Mouse (Mus musculus): Measurements from ENCODE around the gene Pip5k1a. TPM values are rescaled to one million over a fixed set of nuclear protein-coding genes. Genes with fewer than 3 reads are reported as not detected.
A peak's percentile ranks its signal among the peaks of the same experiment; 100 is the strongest.

Gene Pip5k1a
- polyA plus RNA-seq (2015; fragmentation: Nextera tagmentation; extraction: Ambion mirVana) = 15.4 and 16.7 TPM in 2 replicates

DNA sequence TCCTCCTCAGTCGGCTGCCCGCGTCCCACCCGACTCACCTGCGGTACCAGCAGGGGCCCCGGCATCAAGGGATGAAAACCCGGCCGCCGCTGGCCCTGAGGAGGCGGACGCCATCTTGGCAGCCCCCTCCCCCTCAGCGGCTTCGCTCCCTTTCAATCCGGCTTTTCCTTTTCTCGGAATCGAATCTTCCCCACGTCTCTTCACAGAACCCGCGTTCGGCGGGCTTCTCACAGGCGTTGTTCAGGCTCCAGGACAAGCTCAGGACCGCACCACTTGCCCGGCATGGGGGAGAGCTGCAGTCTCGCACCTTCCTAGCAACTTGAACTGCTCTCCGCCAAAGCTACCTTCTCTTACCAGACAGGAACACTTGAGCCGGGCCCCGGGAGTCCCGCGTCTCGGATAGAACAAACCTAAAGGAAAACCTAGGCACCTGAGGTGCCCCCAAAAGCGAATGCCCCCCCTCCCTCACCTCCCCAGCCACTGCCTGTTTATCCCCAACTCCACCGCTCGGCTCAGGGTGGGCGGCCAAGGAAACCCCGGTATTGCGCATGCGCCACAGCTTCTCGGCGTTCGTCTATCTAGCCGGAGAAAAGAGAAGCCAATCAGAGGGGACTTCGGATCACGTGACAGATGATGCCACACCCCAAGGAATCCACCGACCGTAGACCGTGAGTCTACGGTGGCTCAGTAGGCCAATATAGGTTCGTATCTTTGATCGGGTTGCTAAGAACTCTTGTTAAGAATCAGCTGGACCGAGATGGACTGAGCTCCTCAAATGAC, at the start of gene Pip5k1a:
TSS of gene Pip5k1a (minus strand) at position 593 of the 780 bp plus-strand sequence.
- Histone ChIP-seq H3K4me2 (peak within 1 kb of the TSS; percentile 83), H3K27ac (peak within 1 kb of the TSS; percentile 91), H3K4me1 (replicated peaks) (peaks cover 16% of the 10 kb centered on the region), H3K4me3 (peak within 1 kb of the TSS; percentile 71), H3K9ac (peak within 1 kb of the TSS; percentile 91), H3K36me3 (0 out of 2 replicates have a peak, but pooled peaks cover 3% of the 10 kb centered on the region), H3K27me3 (no peaks in the 10 kb centered on the region), H3K9me3 (no peaks in the 10 kb centered on the region)
- peak; percentile 91 for ATAC-seq (ENCODE audit: low FRiP score)
- under 1% methylated on average over 51 of the region's 51 CpGs for WGBS

DNA sequence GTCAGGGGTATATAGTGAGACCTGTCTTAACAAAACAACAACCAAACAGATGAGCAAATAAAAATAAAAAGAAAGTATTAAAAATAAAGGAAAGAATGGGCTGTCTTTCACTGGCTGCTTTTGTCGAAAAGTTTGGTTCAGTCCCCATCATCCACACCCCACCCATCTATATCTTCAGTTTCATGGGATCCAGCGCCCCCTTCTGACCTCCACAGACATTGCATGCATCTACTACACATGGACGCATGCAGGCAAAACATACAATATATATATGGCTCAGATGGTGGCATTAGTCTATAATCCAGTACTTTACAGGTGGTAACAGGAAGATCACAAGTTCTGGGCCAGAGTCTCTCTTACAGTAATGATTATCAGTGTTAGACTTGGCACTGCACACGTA, 47.1 kb upstream of the Pip5k1a start:
- Histone ChIP-seq H3K9ac (no peak overlapping the region), H3K27me3 (peaks cover 5% of the 10 kb centered on the region; the same call in 1 of the 2 replicates)
- WGBS = 63% methylated on average over 4 of the region's 4 CpGs

DNA sequence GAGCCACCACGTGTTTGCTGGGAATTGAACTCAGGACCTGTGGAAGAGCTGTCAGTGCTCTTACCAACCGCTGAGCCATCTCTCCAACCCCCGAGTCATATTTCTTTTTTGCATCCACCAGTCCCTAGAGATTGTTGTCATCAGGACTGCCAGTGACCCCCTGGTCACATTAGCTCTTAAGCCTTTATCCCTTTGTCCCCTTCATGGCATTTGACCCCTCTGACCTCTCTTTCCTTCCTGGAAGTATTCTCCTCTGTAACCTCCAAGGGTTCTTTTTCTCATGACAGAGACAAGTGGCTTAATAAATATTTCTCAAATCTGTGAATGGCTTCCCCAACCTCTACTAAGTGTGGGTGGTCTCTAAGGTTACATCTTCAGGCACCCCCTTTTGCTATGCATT, 41.2 kb upstream of the Pip5k1a start:
- Histone ChIP-seq H3K4me3 (no peak overlapping the region), H3K27me3 (no peaks in the 10 kb centered on the region), H3K27ac (no peak overlapping the region), H3K36me3 (no peaks in the 10 kb centered on the region), H3K4me2 (no peak overlapping the region), H3K9ac (no peak overlapping the region), H3K9me3 (no peaks in the 10 kb centered on the region), H3K4me1 (replicated peaks) (no peaks in the 10 kb centered on the region)
- 34% methylated on average over 3 of the region's 3 CpGs for WGBS
- no peak for ATAC-seq (ENCODE audit: low FRiP score)

More for the DNA sequence above, 47.1 kb upstream of the Pip5k1a start:
- no peak overlapping the region for H3K4me2 ChIP-seq
- no peaks in the 10 kb centered on the region for H3K9me3 ChIP-seq
- H3K4me1 ChIP-seq (replicated peaks) = no peaks in the 10 kb centered on the region
- no peaks in the 10 kb centered on the region for H3K36me3 ChIP-seq
- H3K4me3 ChIP-seq = no peak overlapping the region
- H3K27ac ChIP-seq = no peak overlapping the region
- ATAC-seq (ENCODE audit: low FRiP score) = no peak

DNA sequence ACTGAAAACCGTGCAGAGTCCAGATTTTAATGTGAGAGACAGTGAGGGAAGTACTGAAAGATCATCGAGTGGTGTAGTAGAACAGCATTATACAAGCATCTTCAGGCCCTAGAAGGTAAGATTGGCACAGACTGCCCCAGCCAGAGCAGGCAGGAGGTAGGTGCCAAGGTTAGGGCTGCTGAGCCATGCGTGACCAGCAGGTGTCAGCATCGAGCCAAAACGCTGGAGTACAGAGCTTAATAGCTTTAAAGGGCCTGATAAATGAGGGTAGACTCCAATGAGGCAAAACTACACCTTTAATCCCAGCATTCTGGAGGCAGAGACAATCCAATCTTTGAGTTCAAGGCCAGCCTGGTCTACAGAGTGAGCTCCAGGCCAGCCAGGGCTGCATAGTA, 35.9 kb upstream of the Pip5k1a start:
- Histone ChIP-seq H3K36me3 (peaks cover 29% of the 10 kb centered on the region), H3K4me2 (no peak overlapping the region), H3K9me3 (no peaks in the 10 kb centered on the region), H3K4me1 (replicated peaks) (no peaks in the 10 kb centered on the region), H3K27me3 (no peaks in the 10 kb centered on the region), H3K4me3 (no peak overlapping the region), H3K27ac (no peak overlapping the region), H3K9ac (no peak overlapping the region)
- ATAC-seq (ENCODE audit: low FRiP score) = peak; percentile 62
- 9% methylated on average over 5 of the region's 5 CpGs for WGBS

DNA sequence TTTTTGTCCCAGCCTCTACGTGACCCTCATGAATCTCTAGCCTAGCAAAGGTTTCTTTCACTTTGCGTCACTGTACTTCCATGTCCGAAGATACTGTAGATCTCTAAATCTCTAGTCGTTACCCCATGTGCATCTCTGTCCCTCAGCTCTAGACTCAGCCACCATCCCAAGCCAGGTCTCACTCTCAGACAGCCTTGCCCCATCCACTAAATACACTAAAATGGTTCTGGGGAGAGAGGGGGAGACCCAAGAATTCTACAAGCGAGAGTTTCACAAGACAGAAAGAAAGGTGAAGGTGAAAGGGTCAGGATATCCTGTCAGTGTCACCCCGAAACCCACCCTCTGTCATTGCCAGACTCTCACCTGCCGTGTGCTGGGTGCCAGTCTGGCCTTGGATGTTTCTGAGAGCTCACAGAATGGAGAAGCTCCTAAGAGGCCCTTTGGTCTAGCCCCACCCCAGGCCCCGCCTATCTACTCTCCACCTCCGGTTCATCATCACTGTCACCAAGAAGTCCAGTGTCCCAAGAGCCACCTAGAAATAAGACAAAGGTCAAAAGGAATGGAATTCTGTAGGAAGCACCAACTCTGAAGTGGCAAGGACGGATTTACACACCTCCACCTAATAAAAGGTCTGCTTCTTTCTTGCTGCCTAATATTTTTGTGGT, 35.4 kb upstream of the Pip5k1a start, which contains the start of gene Tnfaip8l2:
TSS of gene Tnfaip8l2 (minus strand) at position 409 of the 665 bp plus-strand sequence.
- ATAC-seq (ENCODE audit: low FRiP score) = 0 out of 2 replicates have a peak, but pooled peaks have one; percentile 41
- H3K9ac ChIP-seq = no peak within 1 kb of the TSS

DNA sequence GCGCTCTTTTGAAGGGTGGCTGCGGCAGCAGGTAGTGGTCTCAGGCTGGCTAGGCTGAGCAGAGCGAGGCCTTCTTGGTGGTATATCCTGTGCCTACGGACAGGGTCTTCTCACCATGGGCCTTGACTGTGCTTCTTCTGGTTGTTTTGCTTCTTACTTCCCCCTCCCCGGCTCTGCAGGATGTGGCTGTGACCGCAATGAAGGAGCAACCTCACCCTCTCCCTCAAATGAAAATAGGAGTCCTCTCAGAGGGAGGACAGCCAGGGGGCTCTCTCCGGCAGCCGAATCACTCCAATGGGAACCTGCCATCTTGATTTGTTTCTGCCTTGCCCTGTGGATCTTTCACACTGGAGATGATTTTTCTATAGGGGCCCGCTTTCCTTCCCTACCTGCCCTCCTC, 34.7 kb upstream of the Pip5k1a start:
- Histone ChIP-seq H3K36me3 (peaks cover 29% of the 10 kb centered on the region), H3K4me2 (no peak overlapping the region), H3K27me3 (no peaks in the 10 kb centered on the region), H3K9ac (no peak overlapping the region), H3K9me3 (no peaks in the 10 kb centered on the region), H3K4me1 (replicated peaks) (peaks cover 5% of the 10 kb centered on the region), H3K27ac (no peak overlapping the region), H3K4me3 (no peak overlapping the region)
- no peak for ATAC-seq (ENCODE audit: low FRiP score)
- 91% methylated on average over 9 of the region's 9 CpGs for WGBS

More for the DNA sequence above, 35.4 kb upstream of the Pip5k1a start, which contains the start of gene Tnfaip8l2:
- no peaks in the 10 kb centered on the region for H3K27me3 ChIP-seq
- no peak within 1 kb of the TSS for H3K4me2 ChIP-seq
- H3K36me3 ChIP-seq = peaks cover 29% of the 10 kb centered on the region
- WGBS = 84% methylated on average over 10 of the region's 10 CpGs
- no peaks in the 10 kb centered on the region for H3K4me1 ChIP-seq (replicated peaks)
- H3K27ac ChIP-seq = no peak within 1 kb of the TSS
- H3K9me3 ChIP-seq = no peaks in the 10 kb centered on the region
- H3K4me3 ChIP-seq = no peak within 1 kb of the TSS

DNA sequence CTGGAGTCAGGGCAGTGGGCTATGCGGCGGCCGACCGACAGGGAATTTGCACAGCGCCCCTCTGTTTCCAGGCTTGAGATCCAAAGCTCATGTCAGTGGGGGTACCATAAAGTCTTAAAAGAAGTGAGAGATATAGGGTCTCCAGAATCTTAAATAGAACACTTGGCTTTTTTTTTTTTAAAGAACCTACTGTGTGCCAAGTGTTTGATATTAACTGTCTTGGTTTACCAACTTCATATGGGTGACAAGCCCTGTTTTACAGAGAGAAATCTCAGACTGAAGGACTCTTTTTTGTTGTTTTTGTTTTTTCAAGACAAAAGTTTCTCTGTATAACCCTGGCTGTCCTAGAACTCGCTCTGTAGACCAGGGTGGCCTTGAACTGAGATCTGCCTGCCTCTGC, 34.1 kb upstream of the Pip5k1a start:
- H3K27me3 ChIP-seq = no peaks in the 10 kb centered on the region
- no peak overlapping the region for H3K4me3 ChIP-seq
- H3K9ac ChIP-seq = no peak overlapping the region
- no peak overlapping the region for H3K4me2 ChIP-seq
- peaks cover 11% of the 10 kb centered on the region for H3K4me1 ChIP-seq (replicated peaks)
- ATAC-seq (ENCODE audit: low FRiP score) = no peak
- peaks cover 29% of the 10 kb centered on the region for H3K36me3 ChIP-seq
- no peaks in the 10 kb centered on the region for H3K9me3 ChIP-seq
- WGBS = 90% methylated on average over 6 of the region's 6 CpGs
- no peak overlapping the region for H3K27ac ChIP-seq

DNA sequence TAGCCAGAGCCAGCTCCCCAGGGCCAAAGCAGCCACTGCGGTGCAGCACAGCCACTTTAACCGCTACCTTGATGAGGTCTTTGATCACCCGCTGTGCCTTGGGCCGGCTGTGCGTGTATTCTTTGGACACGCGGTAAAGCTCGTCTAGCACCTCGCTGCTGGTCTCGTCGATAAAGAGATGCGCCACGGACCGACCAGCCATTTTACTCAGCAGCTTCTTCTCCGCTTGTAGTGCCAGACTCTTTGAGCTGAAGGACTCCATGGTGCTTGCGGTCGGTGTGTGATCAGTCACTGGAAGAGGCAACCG, 33.5 kb upstream of the Pip5k1a start:
- ATAC-seq (ENCODE audit: low FRiP score) = no peak
- no peaks in the 10 kb centered on the region for H3K27me3 ChIP-seq
- H3K4me1 ChIP-seq (replicated peaks) = peaks cover 17% of the 10 kb centered on the region
- no peak overlapping the region for H3K4me2 ChIP-seq
- 65% methylated on average over 18 of the region's 18 CpGs for WGBS
- H3K36me3 ChIP-seq = peaks cover 29% of the 10 kb centered on the region
- no peak overlapping the region for H3K9ac ChIP-seq
- H3K9me3 ChIP-seq = no peaks in the 10 kb centered on the region
- H3K27ac ChIP-seq = no peak overlapping the region
- no peak overlapping the region for H3K4me3 ChIP-seq

DNA sequence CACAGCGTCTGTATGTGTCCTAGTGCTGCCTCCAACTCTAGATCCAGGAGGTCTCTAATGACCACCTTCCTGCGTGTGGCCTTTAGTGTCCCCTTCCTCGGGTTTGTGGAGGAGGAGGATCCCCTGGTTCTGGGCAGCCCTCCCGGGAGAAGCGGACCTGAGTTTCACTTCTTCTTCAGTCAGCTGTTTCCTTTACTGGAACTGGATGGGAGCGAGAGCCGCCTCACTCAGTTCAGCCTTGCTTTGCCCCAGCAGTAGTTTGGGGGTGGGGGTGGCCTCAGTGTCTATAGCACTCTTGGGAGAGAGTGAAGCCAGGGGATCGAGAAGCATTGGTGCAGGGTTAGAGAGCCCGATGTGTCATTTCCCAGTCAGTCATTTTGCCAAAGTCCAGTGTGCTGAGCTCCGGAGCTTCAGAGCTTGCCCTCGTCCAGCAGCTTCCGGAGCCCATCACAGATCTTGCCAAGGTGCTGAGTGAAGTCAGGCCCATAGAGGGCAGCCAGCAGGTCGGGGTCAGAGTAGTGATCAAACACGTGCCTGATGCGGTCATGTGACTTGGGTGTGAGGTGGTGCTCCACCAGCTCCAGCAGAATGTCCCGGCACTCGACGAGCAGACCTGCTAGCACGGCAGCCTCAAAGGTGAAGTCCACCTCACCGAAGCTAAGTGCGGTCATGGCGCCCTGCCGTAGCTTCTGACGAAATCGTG, 33.0 kb upstream of the Pip5k1a start:
- Histone ChIP-seq H3K9me3 (no peaks in the 10 kb centered on the region), H3K36me3 (peaks cover 29% of the 10 kb centered on the region), H3K4me3 (no peak overlapping the region), H3K27me3 (no peaks in the 10 kb centered on the region), H3K4me2 (no peak overlapping the region), H3K9ac (no peak overlapping the region), H3K4me1 (replicated peaks) (peaks cover 22% of the 10 kb centered on the region), H3K27ac (no peak overlapping the region)
- 74% methylated on average over 25 of the region's 25 CpGs for WGBS
- ATAC-seq (ENCODE audit: low FRiP score) = no peak

DNA sequence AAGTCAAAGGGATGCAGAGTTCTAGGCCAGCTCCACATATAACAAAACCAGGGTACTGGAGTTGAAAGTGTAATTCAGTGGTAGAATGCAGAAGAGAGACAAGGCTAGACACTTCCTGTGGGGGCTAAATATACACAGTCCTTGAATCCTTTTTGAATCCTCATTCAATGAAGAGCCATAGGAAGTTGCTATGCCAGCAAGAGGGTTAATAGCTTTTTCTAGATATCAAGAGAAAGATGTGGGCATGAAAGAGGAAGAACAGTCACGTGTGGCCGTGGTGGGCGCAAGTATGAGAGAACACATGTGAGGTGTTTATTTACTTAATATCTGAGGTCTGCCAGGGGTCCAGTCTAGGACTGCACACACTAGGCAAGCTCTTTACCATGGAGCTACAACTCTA, 29.6 kb upstream of the Pip5k1a start:
- Histone ChIP-seq H3K4me2 (no peak overlapping the region), H3K4me3 (no peak overlapping the region), H3K27ac (no peak overlapping the region), H3K27me3 (no peaks in the 10 kb centered on the region), H3K9me3 (no peaks in the 10 kb centered on the region), H3K4me1 (replicated peaks) (peaks cover 29% of the 10 kb centered on the region), H3K9ac (no peak overlapping the region), H3K36me3 (peaks cover 27% of the 10 kb centered on the region)
- WGBS = 93% methylated on average over 3 of the region's 3 CpGs
- ATAC-seq (ENCODE audit: low FRiP score) = no peak

DNA sequence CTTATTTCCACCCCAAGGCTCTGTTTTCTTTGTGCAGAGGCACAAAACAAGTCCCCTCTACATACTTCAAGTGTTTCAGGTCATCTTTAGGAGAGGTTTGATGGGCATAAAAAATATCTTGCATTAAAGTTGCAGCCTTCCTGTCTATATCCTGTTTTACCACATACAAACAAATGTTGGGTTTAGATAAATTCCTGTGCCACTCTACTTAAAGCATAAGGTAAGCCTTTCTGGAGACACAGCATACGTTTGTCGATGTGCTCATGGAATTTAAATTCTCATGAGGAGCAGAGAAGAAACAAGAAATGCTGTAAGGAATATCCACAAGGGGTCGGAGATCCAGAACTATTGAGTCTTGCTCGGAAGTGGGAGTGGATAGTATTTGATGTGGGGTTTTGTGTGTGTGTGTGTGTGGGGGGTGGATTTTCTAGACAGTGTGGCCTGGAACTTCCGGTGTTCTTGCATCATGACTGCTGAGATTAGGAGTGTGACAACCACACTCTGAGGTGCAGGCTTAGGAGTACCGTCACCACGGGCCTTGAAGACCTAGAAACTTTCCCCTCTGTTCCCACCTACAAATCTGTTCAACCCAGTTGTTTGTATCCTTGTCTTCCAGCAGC, 28.8 kb upstream of the Pip5k1a start:
- H3K9ac ChIP-seq = peak overlapping the region; percentile 61
- H3K4me3 ChIP-seq = peak overlapping the region; percentile 36
- no peaks in the 10 kb centered on the region for H3K27me3 ChIP-seq
- peak overlapping the region; percentile 62 for H3K4me2 ChIP-seq
- ATAC-seq (ENCODE audit: low FRiP score) = no peak
- H3K27ac ChIP-seq = no peak overlapping the region
- WGBS = 93% methylated on average over 7 of the region's 7 CpGs
- peaks cover 19% of the 10 kb centered on the region for H3K36me3 ChIP-seq
- no peaks in the 10 kb centered on the region for H3K9me3 ChIP-seq
- H3K4me1 ChIP-seq (replicated peaks) = peaks cover 29% of the 10 kb centered on the region

DNA sequence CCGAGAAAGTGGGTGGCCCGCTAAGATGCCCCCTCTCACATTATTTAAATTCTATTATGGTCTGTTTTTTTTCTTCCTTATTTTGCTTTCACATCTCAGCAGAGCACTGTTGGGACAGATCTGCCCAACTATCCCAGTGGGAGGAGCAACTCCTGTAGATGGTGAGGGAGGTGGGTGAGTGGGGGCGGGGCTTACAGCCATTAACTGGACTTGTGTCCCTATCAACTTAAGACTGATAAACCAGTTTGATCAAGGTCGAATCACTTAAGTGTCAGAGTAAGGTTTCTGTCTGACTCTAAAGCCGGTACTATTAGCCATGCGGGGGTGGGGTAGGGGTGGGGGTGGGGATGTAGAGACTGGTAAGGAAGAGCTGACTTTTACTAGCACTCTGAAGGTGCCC, 28.3 kb upstream of the Pip5k1a start:
- H3K9ac ChIP-seq = peak overlapping the region; percentile 61
- 35% methylated on average over 6 of the region's 6 CpGs for WGBS
- H3K27ac ChIP-seq = no peak overlapping the region
- H3K4me2 ChIP-seq = peak overlapping the region; percentile 62
- no peaks in the 10 kb centered on the region for H3K27me3 ChIP-seq
- ATAC-seq (ENCODE audit: low FRiP score) = 0 out of 2 replicates have a peak, but pooled peaks have one; percentile 12
- H3K4me1 ChIP-seq (replicated peaks) = peaks cover 29% of the 10 kb centered on the region
- peak overlapping the region; percentile 36 for H3K4me3 ChIP-seq
- no peaks in the 10 kb centered on the region for H3K9me3 ChIP-seq
- peaks cover 19% of the 10 kb centered on the region for H3K36me3 ChIP-seq

Data from hindbrain, embryonic 13.5 days (tissue).